Mouse (Mus musculus) left cerebral cortex, adult 11 months (tissue): ENCODE data around the gene Tmem245.

ENCODE experiments used
- DNase-seq: peaks from one replicate; pipeline ENCODE4 v3.0.0; 2022; ENCODE audit warnings: low spot score

The Tmem245 gene

GRCm38 (mm10) chr4:56946641-56947640 is at the start of gene Tmem245:
TSS of gene Tmem245 (minus strand) at chr4:56947437.
- DNase-seq = peak; percentile 89

DNA sequence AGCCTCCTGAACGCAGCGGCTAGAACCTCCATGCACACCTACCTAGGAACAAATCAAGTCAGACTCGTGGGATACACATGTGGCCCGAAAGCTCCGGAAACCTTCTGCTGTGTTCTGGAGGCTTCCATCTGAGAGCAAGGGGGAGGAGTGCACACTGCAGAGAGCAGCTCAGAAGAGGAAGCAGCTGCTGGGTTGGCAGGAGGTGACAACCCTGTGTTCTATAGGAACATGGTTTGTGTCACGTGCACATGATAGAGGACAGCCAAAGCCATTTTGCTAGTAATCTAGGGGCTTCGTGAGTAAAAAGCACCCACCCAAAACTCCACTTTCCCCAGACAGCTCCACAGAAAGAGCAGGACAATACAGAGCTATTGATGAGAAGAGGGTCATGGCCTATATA is 46.1 kb upstream of the Tmem245 start:
- no peak for DNase-seq

DNA sequence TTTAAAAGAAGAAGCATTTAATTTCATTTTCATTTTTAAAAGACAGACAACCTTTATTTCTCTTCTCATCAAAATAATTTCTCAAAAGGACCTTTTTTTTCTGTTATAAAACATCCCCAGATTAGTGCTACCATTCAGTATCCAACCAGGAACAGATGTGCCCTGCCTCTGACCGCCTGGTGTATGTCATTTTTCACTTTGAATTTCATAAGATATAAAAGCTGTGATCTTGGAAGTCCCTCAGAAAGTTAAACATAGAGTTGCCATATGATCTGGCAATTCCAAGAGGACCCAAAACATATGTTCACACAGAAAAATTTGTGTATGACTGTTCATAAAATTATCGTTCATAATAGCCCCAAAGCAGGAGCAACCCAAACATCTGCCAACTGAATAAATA is 44.7 kb upstream of the Tmem245 start:
- no peak for DNase-seq

GRCm38 (mm10) chr4:56990215-56990584 is 43.0 kb upstream of the Tmem245 start, which contains the start of gene Frrs1l:
TSS of gene Frrs1l (minus strand) at chr4:56990391.
- DNase-seq = peak; percentile 34

GRCm38 (mm10) chr4:56989431-56990214 is 42.4 kb upstream of the Tmem245 start:
- no peak for DNase-seq

GRCm38 (mm10) chr4:56965586-56966179 is 18.4 kb upstream of the Tmem245 start:
- DNase-seq = peak; percentile 40

DNA sequence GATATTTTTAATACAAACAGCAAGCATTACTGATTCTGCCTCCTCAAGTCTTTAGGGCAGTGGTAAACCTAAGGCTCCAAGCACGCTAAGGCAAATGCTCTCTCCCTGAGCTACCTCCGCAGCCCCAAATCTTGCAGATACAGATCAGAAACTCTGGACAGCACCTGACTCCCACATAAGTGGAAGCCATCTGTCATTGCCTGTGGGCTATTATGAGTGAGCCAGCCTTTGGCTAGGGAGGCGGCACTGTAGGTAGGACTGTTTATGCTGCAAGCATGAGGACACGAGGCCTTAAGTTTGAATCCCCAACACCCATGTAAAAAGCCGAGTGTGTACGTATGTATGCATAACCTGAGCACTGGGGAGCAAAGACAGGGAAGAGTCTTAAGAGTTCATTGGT is 16.4 kb upstream of the Tmem245 start:
- no peak for DNase-seq

DNA sequence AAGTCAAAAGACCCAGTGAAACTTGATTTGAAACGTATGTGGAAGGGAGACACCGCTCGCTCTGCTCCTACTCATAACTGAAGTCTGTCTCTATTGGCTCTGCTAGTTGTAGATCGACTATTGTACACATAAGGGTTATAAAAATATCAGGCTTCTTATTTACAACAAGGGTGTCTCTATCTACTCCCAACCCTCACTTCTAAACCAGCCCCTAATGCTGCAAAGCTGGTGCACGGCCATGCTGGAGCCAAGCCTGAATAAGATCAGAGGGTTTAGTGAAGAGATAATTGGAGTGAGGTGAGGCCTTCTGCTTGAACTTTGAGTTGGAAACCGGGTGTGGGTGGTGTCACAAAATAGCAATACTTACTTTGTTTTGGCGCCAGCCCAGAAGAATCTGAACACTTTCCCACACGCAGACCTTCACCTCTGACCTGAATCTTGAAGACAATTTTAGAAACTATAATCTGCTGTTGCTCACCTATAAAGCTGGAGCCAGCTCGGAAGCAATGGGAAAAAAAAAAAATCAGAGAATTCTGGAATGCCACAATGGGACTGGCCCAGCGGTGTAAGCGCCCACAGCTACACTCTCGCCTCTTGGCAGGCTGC is 14.2 kb upstream of the Tmem245 start:
- no peak for DNase-seq

DNA sequence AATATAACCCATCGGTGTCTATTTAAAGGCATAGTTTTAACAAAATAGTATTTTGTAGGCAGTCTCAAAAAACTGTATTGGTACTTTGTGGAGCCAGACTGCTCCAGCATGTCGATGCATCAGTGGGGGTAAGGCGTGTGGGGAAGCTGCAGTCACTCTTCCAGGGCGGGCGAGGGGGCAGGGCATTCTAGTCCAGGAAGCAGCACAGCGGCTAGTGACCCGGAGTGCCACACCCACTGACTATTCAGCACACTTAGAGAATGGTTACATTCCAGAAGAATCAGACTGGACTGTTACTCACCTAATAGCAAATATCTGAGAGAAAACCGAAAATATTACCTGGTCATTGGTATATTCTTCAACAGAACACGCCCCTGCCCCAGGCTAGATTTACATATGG is 10.3 kb upstream of the Tmem245 start:
- DNase-seq = no peak

- DNase-seq = no peak
Observed at GRCm38 (mm10) chr4:56953235-56953634, 6.0 kb upstream of the Tmem245 start.

- no peak for DNase-seq
Observed at GRCm38 (mm10) chr4:56951701-56952100, 4.5 kb upstream of the Tmem245 start.

- DNase-seq = no peak
Observed at GRCm38 (mm10) chr4:56949494-56949893, 2.3 kb upstream of the Tmem245 start.

DNA sequence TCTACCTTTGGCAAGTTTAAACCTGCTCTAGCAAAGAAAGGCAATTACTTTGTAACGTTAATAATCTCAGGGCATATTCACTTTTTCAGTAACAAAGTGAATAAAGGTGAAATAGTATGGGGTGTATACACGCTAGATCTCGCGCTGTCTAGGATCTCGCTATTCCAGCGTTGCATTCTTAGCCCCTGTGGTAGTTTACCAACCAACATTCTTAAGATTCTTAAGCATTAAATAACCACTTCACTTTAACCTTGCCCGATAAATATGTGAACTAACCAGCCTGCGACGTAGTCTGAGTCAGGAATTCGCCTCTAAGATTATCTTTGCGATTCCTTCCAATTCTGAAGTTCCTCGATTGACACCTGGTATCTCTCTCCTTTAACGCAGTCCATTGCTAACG is 1.1 kb downstream of the Tmem245 start:
- no peak for DNase-seq

DNA sequence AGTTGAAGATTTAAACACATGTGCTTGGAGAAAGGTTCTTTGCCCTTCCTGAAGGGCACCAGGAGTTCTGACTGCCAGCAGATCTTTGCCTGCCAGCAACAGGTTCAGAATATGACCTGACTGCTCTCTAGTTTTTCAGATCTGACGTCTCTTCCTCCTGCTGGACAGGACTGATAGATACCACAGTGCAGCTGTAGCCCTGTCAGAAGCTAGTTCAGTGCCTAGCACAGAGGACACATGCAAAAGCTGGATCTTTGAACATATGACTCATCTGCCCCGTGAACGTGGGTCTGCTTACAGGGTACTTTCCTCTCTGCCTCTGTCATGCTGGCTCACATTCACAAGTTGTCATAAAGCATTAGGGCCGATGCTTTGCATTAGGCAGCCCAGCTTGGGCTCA is 3.0 kb downstream of the Tmem245 start:
- DNase-seq = no peak

GRCm38 (mm10) chr4:56943258-56943657 is 4.0 kb downstream of the Tmem245 start:
- no peak for DNase-seq

GRCm38 (mm10) chr4:56942567-56942966 is 4.7 kb downstream of the Tmem245 start:
- no peak for DNase-seq

GRCm38 (mm10) chr4:56941481-56941880 is 5.8 kb downstream of the Tmem245 start:
- DNase-seq = no peak

DNA sequence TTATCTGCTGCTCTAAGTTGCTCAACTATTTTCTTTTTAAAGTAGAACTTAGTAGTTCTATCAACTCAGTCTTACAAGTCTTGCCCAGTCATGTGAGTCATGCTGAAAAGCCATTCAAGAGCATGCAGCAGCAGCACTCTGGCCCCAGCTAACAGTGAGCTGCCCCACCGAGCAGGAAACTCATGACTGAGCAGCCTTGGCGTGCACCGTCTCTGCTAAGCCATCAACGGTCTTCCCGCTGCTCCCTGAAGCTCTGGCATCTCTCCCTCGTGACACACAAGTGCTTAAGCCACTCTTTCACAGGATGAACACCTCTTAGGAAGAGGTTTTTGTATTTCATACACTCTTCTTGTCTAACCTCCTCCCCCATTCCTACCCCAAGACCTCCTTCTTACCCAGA is 10.1 kb downstream of the Tmem245 start:
- no peak for DNase-seq

- DNase-seq = no peak
Observed at GRCm38 (mm10) chr4:56935327-56935726, 11.9 kb downstream of the Tmem245 start.

- DNase-seq = no peak
Observed at GRCm38 (mm10) chr4:56933154-56933553, 14.1 kb downstream of the Tmem245 start.

DNA sequence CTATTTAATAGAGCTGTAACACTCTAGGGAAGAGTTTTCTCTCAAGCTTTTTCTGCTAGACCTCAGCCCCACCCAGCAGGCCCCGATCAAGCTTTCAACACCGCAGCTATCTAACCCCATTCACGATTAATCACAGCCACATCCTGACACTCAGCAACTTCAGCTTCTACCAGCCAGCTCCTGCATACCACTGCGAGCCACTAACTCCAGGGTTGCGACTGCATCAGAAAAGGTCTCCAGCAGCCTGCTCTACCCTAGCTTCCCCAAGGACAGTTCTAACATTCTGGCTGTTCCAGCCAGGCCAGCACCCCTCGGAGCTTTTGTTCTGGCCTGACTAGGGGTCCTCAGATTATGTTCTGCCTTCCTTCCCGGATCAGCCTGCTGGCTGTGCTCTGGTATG is 15.1 kb downstream of the Tmem245 start:
- DNase-seq = no peak

- no peak for DNase-seq
Observed at GRCm38 (mm10) chr4:56930312-56930711, 16.9 kb downstream of the Tmem245 start.
